Mouse (Mus musculus) NIH3T3 (cell line): ENCODE measurements around the gene Zfp91.
"Not testable (repeated sequence)": the region's sequence is repeated elsewhere in the genome, so short reads cannot be mapped to it uniquely, and the experiment has no call there.

Experiments used
- DNase-seq: peaks from one replicate; pipeline ENCODE4 v3.0.0-alpha.2; 2012; ENCODE audit warnings: low read depth

Gene Zfp91

GRCm38 (mm10) chr19:12794056-12795044 lies 1.6 kb downstream of the Zfp91 start:
- DNase-seq = peak; percentile 97

GRCm38 (mm10) chr19:12792374-12792773 lies 3.6 kb downstream of the Zfp91 start:
- no peak for DNase-seq

GRCm38 (mm10) chr19:12787721-12788120 lies 8.2 kb downstream of the Zfp91 start:
- DNase-seq = no peak

GRCm38 (mm10) chr19:12786803-12787395 lies 9.0 kb downstream of the Zfp91 start:
- no peak for DNase-seq

- DNase-seq = peak; percentile 66
Measured at GRCm38 (mm10) chr19:12780437-12780836, 15.5 kb downstream of the Zfp91 start.

GRCm38 (mm10) chr19:12770888-12771287 lies 25.0 kb downstream of the Zfp91 start:
- DNase-seq = peak; percentile 93

GRCm38 (mm10) chr19:12765308-12765707 lies 30.6 kb downstream of the Zfp91 start, which contains the start of gene Cntf:
TSS of gene Cntf (minus strand) at chr19:12765632.
- peak; percentile 33 for DNase-seq

- peak; percentile 82 for DNase-seq
Measured at GRCm38 (mm10) chr19:12762212-12763130, 33.5 kb downstream of the Zfp91 start.

- peak; percentile 71 for DNase-seq
Measured at GRCm38 (mm10) chr19:12759656-12760055, 36.3 kb downstream of the Zfp91 start.

- DNase-seq = no peak
Measured at GRCm38 (mm10) chr19:12758936-12759478, 36.9 kb downstream of the Zfp91 start.

GRCm38 (mm10) chr19:12756286-12756685 lies 39.6 kb downstream of the Zfp91 start:
- peak; percentile 32 for DNase-seq

- DNase-seq = no peak
Measured at GRCm38 (mm10) chr19:12731950-12732349, 64.0 kb downstream of the Zfp91 start.

- DNase-seq = no peak
Measured at GRCm38 (mm10) chr19:12731036-12731435, 64.9 kb downstream of the Zfp91 start.

GRCm38 (mm10) chr19:12725851-12726250 lies 70.1 kb downstream of the Zfp91 start:
- DNase-seq = no peak

- peak; percentile 73 for DNase-seq
Measured at GRCm38 (mm10) chr19:12722308-12722707, 73.6 kb downstream of the Zfp91 start.

- DNase-seq = not testable (repeated sequence)
Measured at GRCm38 (mm10) chr19:12721596-12721995, 74.3 kb downstream of the Zfp91 start.

- not testable (repeated sequence) for DNase-seq
Measured at GRCm38 (mm10) chr19:12720919-12721318, 75.0 kb downstream of the Zfp91 start.

GRCm38 (mm10) chr19:12720463-12720862 lies 75.5 kb downstream of the Zfp91 start:
- no peak for DNase-seq

- no peak for DNase-seq
Measured at GRCm38 (mm10) chr19:12719189-12719588, 76.7 kb downstream of the Zfp91 start.
